Mouse (Mus musculus) forebrain, postnatal 0 days (tissue): ENCODE data around the gene Lingo2. TPM values are rescaled to one million over a fixed set of nuclear protein-coding genes. Genes with fewer than 3 reads are reported as not detected.

Source experiments
- ATAC-seq: fragments of 200-750 bp; cut with Nextera tagmentation; 2 replicates; pipeline ENCODE4 v1.8.0; 2017; ENCODE audit warnings: mild to moderate bottlenecking, moderate library complexity
- DNase-seq: peaks from one replicate; pipeline ENCODE4 v3.0.0-alpha.2; 2015
- H3K27ac ChIP-seq: fragments of 300-500 bp; sonication (generic); 2 replicates; pipeline ENCODE4 v1.5.1; 2014; ENCODE audit warnings: low read depth, mild to moderate bottlenecking, antibody characterized with exemption, low read length, moderate library complexity, mixed read lengths
- H3K27me3 ChIP-seq: fragments of 300-500 bp; sonication (generic); 2 replicates; pipeline ENCODE4 v1.6.1; 2014; ENCODE audit warnings: mild to moderate bottlenecking, low read length, mixed read lengths; ENCODE audit not compliant: insufficient read depth
- H3K36me3 ChIP-seq: fragments of 300-500 bp; sonication (generic); 2 replicates; pipeline ENCODE4 v1.6.1; 2014; ENCODE audit warnings: mild to moderate bottlenecking, moderate library complexity; ENCODE audit not compliant: insufficient read depth
- H3K4me1 ChIP-seq: fragments of 300-500 bp; sonication (generic); 2 replicates; pipeline ENCODE4 v1.6.1; 2014; ENCODE audit warnings: antibody characterized with exemption; ENCODE audit not compliant: insufficient read depth
- H3K4me2 ChIP-seq: fragments of 300-500 bp; sonication (generic); 2 replicates; pipeline ENCODE4 v1.6.1; 2014; ENCODE audit warnings: low read depth, mild to moderate bottlenecking, moderate library complexity
- H3K4me3 ChIP-seq: fragments of 300-500 bp; sonication (generic); 2 replicates; pipeline ENCODE4 v1.5.1; 2014; ENCODE audit warnings: low read depth, low read length, mixed read lengths
- H3K9ac ChIP-seq: fragments of 300-500 bp; sonication (generic); 2 replicates; pipeline ENCODE4 v1.6.1; 2014; ENCODE audit warnings: mild to moderate bottlenecking
- H3K9me3 ChIP-seq: fragments of 300-500 bp; sonication (generic); 2 replicates; pipeline ENCODE4 v1.6.1; 2016; ENCODE audit warnings: low read length
- CTCF ChIP-seq: sonication (generic); IDR thresholded peaks from 2 replicates; pipeline ENCODE4 v1.5.1; 2016; ENCODE audit warnings: antibody characterized with exemption, control low read depth, low read depth
- WGBS: fragments of 180-500 bp; shearing (Covaris S2); extraction: QIAGEN DNeasy Blood & Tissue Kit; methylation state at CpG from one replicate; pipeline ENCODE4 v1.1.7; 2014; 5-methylcytosine and 5-hydroxymethylcytosine counted together
- polyA plus RNA-seq: library from polyadenylated mRNA; unstranded; fragments of >200 nt; fragmentation: Nextera tagmentation; extraction: Ambion mirVana; gene quantifications from 2 replicates; pipeline ENCODE4 v1.2.1, GENCODE M21; 2015
- total RNA-seq: library from RNA; depleted of rRNA; stranded (reverse); fragments of >200 nt; gene quantifications from 2 replicates; pipeline ENCODE4 v1.2.3, GENCODE M21; 2014

Gene Lingo2
- total and polyA plus RNA-seq, 2 experiments from 2014 or later = 43.2 to 43.8 TPM

- H3K4me2 ChIP-seq = no peak overlapping the region
- WGBS = 38% methylated on average over 2 of the region's 2 CpGs
- H3K4me3 ChIP-seq = no peak overlapping the region
- no peak overlapping the region for H3K27ac ChIP-seq
- H3K4me1 ChIP-seq = no peaks in the 10 kb centered on the region
- DNase-seq (no peak), ATAC-seq (no peak)
- H3K36me3 ChIP-seq = no peaks in the 10 kb centered on the region
- H3K9me3 ChIP-seq = no peaks in the 10 kb centered on the region
- TF ChIP-seq CTCF = no peak
- H3K9ac ChIP-seq = no peak overlapping the region
- no peaks in the 10 kb centered on the region for H3K27me3 ChIP-seq
Measured at GRCm38 (mm10) chr4:35806881-35807464, 1144.6 kb downstream of the Lingo2 start.

GRCm38 (mm10) chr4:35784255-35784921, 1167.2 kb downstream of the Lingo2 start:
- peak; percentile 29; the same call in 1 of the 2 replicates for ATAC-seq
- H3K27ac ChIP-seq = no peak overlapping the region
- no peaks in the 10 kb centered on the region for H3K27me3 ChIP-seq

GRCm38 (mm10) chr4:35770810-35771209, 1180.7 kb downstream of the Lingo2 start:
- H3K4me2 ChIP-seq = no peak overlapping the region
- H3K9ac ChIP-seq = no peak overlapping the region
- TF ChIP-seq CTCF = no peak

More at GRCm38 (mm10) chr4:35784255-35784921, 1167.2 kb downstream of the Lingo2 start:
- no peak for TF ChIP-seq CTCF
- H3K36me3 ChIP-seq = no peaks in the 10 kb centered on the region
- H3K4me1 ChIP-seq = no peaks in the 10 kb centered on the region
- no peak overlapping the region for H3K4me2 ChIP-seq
- H3K9me3 ChIP-seq = no peaks in the 10 kb centered on the region
- H3K9ac ChIP-seq = no peak overlapping the region
- no peak overlapping the region for H3K4me3 ChIP-seq
- WGBS = 40% methylated on average over 5 of the region's 5 CpGs
- DNase-seq = no peak

GRCm38 (mm10) chr4:35766905-35767304, 1184.6 kb downstream of the Lingo2 start:
- Histone ChIP-seq H3K9me3 (no peaks in the 10 kb centered on the region), H3K36me3 (no peaks in the 10 kb centered on the region), H3K9ac (no peak overlapping the region), H3K4me3 (no peak overlapping the region), H3K27ac (no peak overlapping the region), H3K27me3 (no peaks in the 10 kb centered on the region), H3K4me1 (no peaks in the 10 kb centered on the region), H3K4me2 (no peak overlapping the region)
- WGBS = 45% methylated on average over 6 of the region's 6 CpGs
- no peak for ATAC-seq
- TF ChIP-seq CTCF = no peak
- no peak for DNase-seq

More at GRCm38 (mm10) chr4:35770810-35771209, 1180.7 kb downstream of the Lingo2 start:
- no peak for ATAC-seq
- H3K36me3 ChIP-seq = no peaks in the 10 kb centered on the region
- H3K27ac ChIP-seq = no peak overlapping the region
- no peaks in the 10 kb centered on the region for H3K9me3 ChIP-seq
- no peaks in the 10 kb centered on the region for H3K4me1 ChIP-seq
- no peak overlapping the region for H3K4me3 ChIP-seq
- no peak for DNase-seq
- H3K27me3 ChIP-seq = no peaks in the 10 kb centered on the region
- 45% methylated on average over 7 of the region's 7 CpGs for WGBS

GRCm38 (mm10) chr4:35761181-35761580, 1190.4 kb downstream of the Lingo2 start:
- H3K4me2 ChIP-seq = no peak overlapping the region
- TF ChIP-seq CTCF = no peak
- WGBS = 73% methylated on average over 5 of the region's 5 CpGs
- H3K27me3 ChIP-seq = no peaks in the 10 kb centered on the region
- DNase-seq = no peak
- H3K36me3 ChIP-seq = no peaks in the 10 kb centered on the region
- no peak overlapping the region for H3K9ac ChIP-seq
- no peak overlapping the region for H3K4me3 ChIP-seq
- no peak for ATAC-seq
- no peak overlapping the region for H3K27ac ChIP-seq
- no peaks in the 10 kb centered on the region for H3K4me1 ChIP-seq
- no peaks in the 10 kb centered on the region for H3K9me3 ChIP-seq

- Histone ChIP-seq H3K4me1 (no peaks in the 10 kb centered on the region), H3K4me2 (no peak overlapping the region), H3K9me3 (no peaks in the 10 kb centered on the region), H3K27me3 (no peaks in the 10 kb centered on the region), H3K4me3 (no peak overlapping the region), H3K27ac (no peak overlapping the region), H3K36me3 (no peaks in the 10 kb centered on the region), H3K9ac (no peak overlapping the region)
- no peak for ATAC-seq
- WGBS = 54% methylated on average over 6 of the region's 6 CpGs
- DNase-seq = peak; percentile 21
- TF ChIP-seq CTCF = no peak
Measured at GRCm38 (mm10) chr4:35752121-35752860, 1199.3 kb downstream of the Lingo2 start.

GRCm38 (mm10) chr4:35746693-35747092, 1204.9 kb downstream of the Lingo2 start:
- 25% methylated on average over 6 of the region's 6 CpGs for WGBS
- Histone ChIP-seq H3K27me3 (no peaks in the 10 kb centered on the region), H3K4me2 (no peak overlapping the region), H3K27ac (no peak overlapping the region), H3K9me3 (no peaks in the 10 kb centered on the region), H3K4me1 (no peaks in the 10 kb centered on the region), H3K9ac (no peak overlapping the region), H3K36me3 (no peaks in the 10 kb centered on the region), H3K4me3 (no peak overlapping the region)
- ATAC-seq (no peak), DNase-seq (peak; percentile 56)
- TF ChIP-seq CTCF = no peak
